Mouse (Mus musculus) heart, embryonic 15.5 days (tissue): ENCODE data around the gene Rdh5. TPM values are rescaled to one million over a fixed set of nuclear protein-coding genes. Genes with fewer than 3 reads are reported as not detected.

Experiments used
- ATAC-seq: fragments of 200-750 bp; cut with Nextera tagmentation; replicated peaks from 2 replicates; pipeline ENCODE4 v1.8.0; 2017; ENCODE audit warnings: low read depth, moderate TSS enrichment; ENCODE audit not compliant: insufficient number of reproducible peaks, insufficient read depth, low FRiP score
- H3K27ac ChIP-seq: fragments of 300-500 bp; sonication (generic); 2 replicates; pipeline ENCODE4 v1.5.1; 2015; ENCODE audit warnings: mild to moderate bottlenecking, inconsistent platforms
- H3K27me3 ChIP-seq: fragments of 300-500 bp; sonication (generic); 2 replicates; pipeline ENCODE4 v1.6.1; 2015; ENCODE audit warnings: inconsistent platforms
- H3K36me3 ChIP-seq: fragments of 300-500 bp; sonication (generic); 2 replicates; pipeline ENCODE4 v1.6.1; 2015; ENCODE audit warnings: mild to moderate bottlenecking, inconsistent platforms
- H3K4me1 ChIP-seq: fragments of 300-500 bp; sonication (generic); replicated peaks from 2 replicates; pipeline ENCODE4 v1.6.1; 2015; ENCODE audit warnings: inconsistent platforms
- H3K4me2 ChIP-seq: fragments of 300-500 bp; sonication (generic); 2 replicates; pipeline ENCODE4 v1.6.1; 2015; ENCODE audit warnings: inconsistent platforms, mild to moderate bottlenecking, moderate library complexity
- H3K4me3 ChIP-seq: fragments of 300-500 bp; sonication (generic); 2 replicates; pipeline ENCODE4 v1.5.1; 2015; ENCODE audit warnings: mild to moderate bottlenecking, inconsistent platforms
- H3K9ac ChIP-seq: fragments of 300-500 bp; sonication (generic); 2 replicates; pipeline ENCODE4 v1.6.1; 2015; ENCODE audit warnings: mild to moderate bottlenecking, inconsistent platforms
- H3K9me3 ChIP-seq: fragments of 300-500 bp; sonication (generic); replicated peaks from 2 replicates; pipeline ENCODE4 v1.6.1; 2016; ENCODE audit warnings: inconsistent platforms
- WGBS: fragments of 180-500 bp; shearing (Covaris S2); methylation state at CpG from one replicate; pipeline ENCODE4 v1.1.7; 2015; ENCODE audit warnings: mixed read lengths; 5-methylcytosine and 5-hydroxymethylcytosine counted together
- polyA plus RNA-seq: library from polyadenylated mRNA; unstranded; fragments of >200 nt; fragmentation: Nextera tagmentation; extraction: Ambion mirVana; gene quantifications from 2 replicates; pipeline ENCODE4 v1.2.1, GENCODE M21; 2015

The Rdh5 gene
- polyA plus RNA-seq: 10.5 and 11.8 TPM in 2 replicates

GRCm38 (mm10) chr10:128922822-128923012, at the start of gene Rdh5:
Rdh5 (minus strand) TSS chr10:128922888.
- Histone ChIP-seq H3K9me3 (no peaks in the 10 kb centered on the region), H3K27me3 (no peaks in the 10 kb centered on the region), H3K36me3 (peaks cover 2% of the 10 kb centered on the region; the same call in 1 of the 2 replicates), H3K4me3 (peak within 1 kb of the TSS; percentile 83), H3K4me2 (peak within 1 kb of the TSS; percentile 85), H3K4me1 (peaks cover 41% of the 10 kb centered on the region), H3K9ac (peak within 1 kb of the TSS; percentile 81), H3K27ac (peak within 1 kb of the TSS; percentile 94)
- no peak for ATAC-seq
- WGBS: 8% methylated on average over 1 of the region's 1 CpGs

- H3K27me3 ChIP-seq: no peaks in the 10 kb centered on the region
These were observed 48.1 kb upstream of the Rdh5 start for GRCm38 (mm10) chr10:128970740-128971250.

GRCm38 (mm10) chr10:128968341-128968749, 45.7 kb upstream of the Rdh5 start:
- no peak overlapping the region for H3K27ac ChIP-seq
- ATAC-seq: no peak
- H3K4me2 ChIP-seq: no peak overlapping the region
- H3K27me3 ChIP-seq: no peaks in the 10 kb centered on the region
- H3K4me3 ChIP-seq: no peak overlapping the region
- no peaks in the 10 kb centered on the region for H3K9me3 ChIP-seq
- no peak overlapping the region for H3K9ac ChIP-seq
- H3K4me1 ChIP-seq: no peaks in the 10 kb centered on the region
- 32% methylated on average over 1 of the region's 1 CpGs for WGBS
- H3K36me3 ChIP-seq: no peaks in the 10 kb centered on the region

More at GRCm38 (mm10) chr10:128970740-128971250, 48.1 kb upstream of the Rdh5 start:
- H3K4me2 ChIP-seq: no peak overlapping the region
- no peaks in the 10 kb centered on the region for H3K9me3 ChIP-seq
- H3K9ac ChIP-seq: no peak overlapping the region
- no peak overlapping the region for H3K4me3 ChIP-seq
- H3K4me1 ChIP-seq: no peaks in the 10 kb centered on the region
- no peak overlapping the region for H3K27ac ChIP-seq
- no peak for ATAC-seq
- WGBS: 48% methylated on average over 1 of the region's 1 CpGs
- H3K36me3 ChIP-seq: no peaks in the 10 kb centered on the region

- Histone ChIP-seq H3K4me3 (no peak overlapping the region), H3K4me1 (no peaks in the 10 kb centered on the region), H3K9me3 (no peaks in the 10 kb centered on the region), H3K27me3 (no peaks in the 10 kb centered on the region), H3K9ac (no peak overlapping the region), H3K4me2 (no peak overlapping the region), H3K36me3 (no peaks in the 10 kb centered on the region), H3K27ac (no peak overlapping the region)
- 75% methylated on average over 6 of the region's 6 CpGs for WGBS
- no peak for ATAC-seq
These were observed 43.2 kb upstream of the Rdh5 start for GRCm38 (mm10) chr10:128965871-128966270.

GRCm38 (mm10) chr10:128964961-128965360, 42.3 kb upstream of the Rdh5 start:
- H3K4me2 ChIP-seq: no peak overlapping the region
- WGBS: 69% methylated on average over 2 of the region's 2 CpGs
- H3K36me3 ChIP-seq: no peaks in the 10 kb centered on the region
- no peak for ATAC-seq
- H3K4me3 ChIP-seq: no peak overlapping the region
- H3K9ac ChIP-seq: no peak overlapping the region
- H3K9me3 ChIP-seq: no peaks in the 10 kb centered on the region
- H3K4me1 ChIP-seq: no peaks in the 10 kb centered on the region
- no peaks in the 10 kb centered on the region for H3K27me3 ChIP-seq
- H3K27ac ChIP-seq: no peak overlapping the region

GRCm38 (mm10) chr10:128960590-128961584, 38.2 kb upstream of the Rdh5 start, which contains the start of gene Mettl7b:
Mettl7b (minus strand) TSS chr10:128960988.
- Histone ChIP-seq H3K27me3 (peaks cover 4% of the 10 kb centered on the region; the same call in 1 of the 2 replicates), H3K9ac (no peak within 1 kb of the TSS), H3K27ac (no peak within 1 kb of the TSS), H3K4me3 (no peak within 1 kb of the TSS), H3K4me2 (no peak within 1 kb of the TSS), H3K4me1 (no peaks in the 10 kb centered on the region), H3K9me3 (no peaks in the 10 kb centered on the region), H3K36me3 (no peaks in the 10 kb centered on the region)
- WGBS: 69% methylated on average over 12 of the region's 12 CpGs
- ATAC-seq: no peak

- no peak overlapping the region for H3K9ac ChIP-seq
- no peaks in the 10 kb centered on the region for H3K9me3 ChIP-seq
- no peaks in the 10 kb centered on the region for H3K36me3 ChIP-seq
- no peak overlapping the region for H3K4me3 ChIP-seq
- no peaks in the 10 kb centered on the region for H3K4me1 ChIP-seq
- H3K4me2 ChIP-seq: no peak overlapping the region
- 0 out of 2 replicates have a peak, but pooled peaks have one; percentile 15 for ATAC-seq
- H3K27ac ChIP-seq: no peak overlapping the region
- 71% methylated on average over 4 of the region's 4 CpGs for WGBS
- peaks cover 4% of the 10 kb centered on the region; the same call in 1 of the 2 replicates for H3K27me3 ChIP-seq
These were observed 37.5 kb upstream of the Rdh5 start for GRCm38 (mm10) chr10:128960142-128960541.

- H3K4me1 ChIP-seq: no peaks in the 10 kb centered on the region
- no peak overlapping the region for H3K27ac ChIP-seq
- H3K27me3 ChIP-seq: peaks cover 4% of the 10 kb centered on the region; the same call in 1 of the 2 replicates
- no peaks in the 10 kb centered on the region for H3K9me3 ChIP-seq
- H3K4me3 ChIP-seq: no peak overlapping the region
- no peak for ATAC-seq
- no peak overlapping the region for H3K4me2 ChIP-seq
- H3K9ac ChIP-seq: no peak overlapping the region
- 68% methylated on average over 10 of the region's 10 CpGs for WGBS
- no peaks in the 10 kb centered on the region for H3K36me3 ChIP-seq
These were observed 35.7 kb upstream of the Rdh5 start for GRCm38 (mm10) chr10:128958340-128958739.

- no peak for ATAC-seq
- Histone ChIP-seq H3K36me3 (no peaks in the 10 kb centered on the region), H3K27me3 (0 out of 2 replicates have a peak, but pooled peaks cover 3% of the 10 kb centered on the region), H3K27ac (no peak overlapping the region), H3K4me2 (no peak overlapping the region), H3K9me3 (no peaks in the 10 kb centered on the region), H3K9ac (no peak overlapping the region), H3K4me1 (no peaks in the 10 kb centered on the region), H3K4me3 (no peak overlapping the region)
- 60% methylated on average over 16 of the region's 16 CpGs for WGBS
These were observed 27.7 kb upstream of the Rdh5 start for GRCm38 (mm10) chr10:128950208-128950887.

GRCm38 (mm10) chr10:128947496-128947895, 24.8 kb upstream of the Rdh5 start:
- Histone ChIP-seq H3K27me3 (0 out of 2 replicates have a peak, but pooled peaks cover 3% of the 10 kb centered on the region), H3K4me2 (no peak overlapping the region), H3K4me3 (no peak overlapping the region), H3K4me1 (no peaks in the 10 kb centered on the region), H3K36me3 (no peaks in the 10 kb centered on the region), H3K9me3 (no peaks in the 10 kb centered on the region), H3K27ac (no peak overlapping the region), H3K9ac (no peak overlapping the region)
- 82% methylated on average over 4 of the region's 4 CpGs for WGBS
- ATAC-seq: no peak

- H3K9ac ChIP-seq: no peak overlapping the region
- no peaks in the 10 kb centered on the region for H3K4me1 ChIP-seq
- ATAC-seq: no peak
- 0 out of 2 replicates have a peak, but pooled peaks cover 3% of the 10 kb centered on the region for H3K27me3 ChIP-seq
- 26% methylated on average over 3 of the region's 3 CpGs for WGBS
- no peak overlapping the region for H3K4me3 ChIP-seq
- no peaks in the 10 kb centered on the region for H3K36me3 ChIP-seq
- no peak overlapping the region for H3K4me2 ChIP-seq
- no peaks in the 10 kb centered on the region for H3K9me3 ChIP-seq
- no peak overlapping the region for H3K27ac ChIP-seq
These were observed 23.0 kb upstream of the Rdh5 start for GRCm38 (mm10) chr10:128945675-128946074.
